Mouse (Mus musculus): ENCODE measurements at regions not wholly inside any gene's neighbourhood (a gene's known extent, or its start where the extent isn't known, plus 50 kb on each side); places are given as distances from the start of the nearest gene placed in this dataset.

GRCm38 (mm10) chr16:8333081-8333710 lies 91.7 kb downstream of the Tmem114 start:
- TF ChIP-seq CTCF (IDR thresholded peaks at IDR 0.05; ENCODE audit: borderline replicate concordance, control insufficient read depth, extremely low read depth, insufficient read depth, low read length, poor library complexity) (no peak), POLR2A (IDR thresholded peaks at IDR 0.05; ENCODE audit: control insufficient read depth, extremely low read depth, insufficient read depth, low read length, poor library complexity) (no peak)
